Mouse (Mus musculus) retina, postnatal 7 days (tissue): ENCODE results near the gene Ube2u.
"Not testable (repeated sequence)": the region's sequence is repeated elsewhere in the genome, so short reads cannot be mapped to it uniquely, and the experiment has no call there.

Experiments used
- DNase-seq: peaks from one replicate; pipeline ENCODE4 v3.0.0-alpha.2; 2012; ENCODE audit warnings: low read depth, low spot score

The Ube2u gene

DNA sequence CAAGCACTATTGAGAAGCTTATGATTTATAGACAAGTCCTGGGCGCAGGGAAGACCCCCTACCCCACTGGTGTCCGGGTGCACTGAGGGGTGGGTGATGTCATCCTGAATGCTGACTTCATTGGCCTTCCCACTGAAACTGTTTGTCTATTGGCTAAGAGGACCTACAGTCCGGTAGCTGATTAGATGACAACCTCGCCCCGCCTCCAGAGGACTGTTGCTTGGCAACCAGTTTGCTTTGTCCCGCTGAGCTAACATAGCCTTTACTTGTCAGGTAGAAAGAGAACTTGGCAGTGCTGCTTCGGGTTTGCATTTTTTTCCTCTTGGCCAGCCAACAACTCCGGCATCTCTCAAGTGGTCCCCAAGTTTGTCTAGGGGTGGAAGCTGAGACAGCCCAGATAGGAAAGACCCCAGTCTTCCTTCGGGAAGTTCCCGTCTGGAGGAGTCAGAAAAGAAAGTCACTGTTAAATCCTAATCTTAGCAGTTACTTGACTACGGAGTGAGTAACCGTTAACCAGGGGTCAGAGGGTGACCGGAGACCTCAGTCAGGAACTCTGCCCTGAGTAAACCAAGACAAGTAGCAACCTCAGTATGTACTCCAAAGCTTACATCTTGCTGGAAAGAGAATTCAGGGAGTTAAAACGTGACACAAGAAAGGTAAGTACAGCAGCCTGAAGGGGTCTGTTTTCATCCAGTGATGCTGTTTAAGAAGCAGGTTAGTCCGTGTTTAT lies at the start of gene Ube2u:
Ube2u (plus strand) TSS at position 258 of the 730 bp plus-strand sequence.
- no peak for DNase-seq

DNA sequence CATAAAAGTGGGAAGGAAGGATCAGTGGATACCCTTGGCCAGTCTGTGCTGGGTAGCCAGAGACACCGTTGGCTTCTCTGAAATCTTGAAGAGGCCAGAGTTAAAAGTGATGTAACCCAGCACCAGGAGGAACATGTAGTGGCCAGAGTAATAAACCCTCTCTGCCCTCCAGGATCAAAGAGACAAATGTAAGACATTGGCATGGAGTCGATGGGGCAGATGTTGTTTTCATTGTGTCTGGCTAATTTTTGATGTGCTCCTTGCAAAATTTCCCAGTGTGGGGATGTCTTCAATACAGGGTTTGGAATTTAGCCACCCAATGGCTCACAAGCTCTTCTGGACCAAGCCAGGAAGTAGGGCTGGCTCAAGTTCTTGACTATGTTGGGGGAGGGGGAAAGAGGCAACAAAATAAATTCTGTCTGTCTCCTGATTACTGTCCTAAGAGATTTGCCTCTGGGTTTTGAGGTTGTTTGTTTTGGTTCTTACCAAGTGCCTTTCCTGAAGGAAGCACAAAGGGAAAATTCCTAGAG lies 49.2 kb upstream of the Ube2u start:
- DNase-seq = no peak

DNA sequence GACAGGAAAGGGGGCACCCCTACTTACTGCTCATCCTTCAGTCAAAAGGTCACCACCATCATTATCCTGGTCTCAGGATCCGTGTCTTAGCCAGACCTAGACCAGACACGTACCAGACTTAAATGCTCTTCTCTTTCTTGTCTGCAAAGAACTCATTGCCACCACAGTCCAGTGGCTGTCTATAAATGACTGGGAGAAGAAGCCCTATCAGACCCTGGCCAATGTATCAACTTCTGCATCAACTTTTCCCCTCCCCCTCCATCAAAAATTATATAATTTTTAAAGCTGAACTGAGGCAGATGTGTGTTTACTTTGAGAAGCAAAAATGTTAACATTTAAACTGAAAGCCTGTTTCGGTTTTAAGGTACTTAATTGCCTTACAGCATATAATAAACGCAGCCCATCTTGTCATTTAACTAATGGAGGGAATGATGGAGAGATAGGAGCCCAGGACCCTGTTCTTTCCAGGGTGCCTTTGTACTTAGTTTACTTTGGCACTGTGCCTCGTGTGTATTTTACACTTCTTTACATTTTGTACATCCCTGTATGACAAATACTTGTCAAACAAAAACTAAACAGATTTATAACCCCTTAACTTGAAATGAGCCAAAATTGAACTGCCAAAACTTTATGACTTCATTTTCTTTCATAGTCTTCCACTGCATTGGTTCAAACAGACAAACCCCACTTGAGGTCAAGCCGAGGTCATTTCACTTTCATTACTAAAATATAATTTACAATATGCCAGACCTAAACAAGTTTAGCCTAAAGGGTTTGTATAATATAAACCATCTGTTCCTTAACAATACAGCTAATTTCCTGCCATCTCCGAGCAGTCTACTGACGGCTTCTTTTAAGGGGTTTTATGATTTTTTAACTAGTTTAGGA lies 43.1 kb upstream of the Ube2u start:
- no peak for DNase-seq

DNA sequence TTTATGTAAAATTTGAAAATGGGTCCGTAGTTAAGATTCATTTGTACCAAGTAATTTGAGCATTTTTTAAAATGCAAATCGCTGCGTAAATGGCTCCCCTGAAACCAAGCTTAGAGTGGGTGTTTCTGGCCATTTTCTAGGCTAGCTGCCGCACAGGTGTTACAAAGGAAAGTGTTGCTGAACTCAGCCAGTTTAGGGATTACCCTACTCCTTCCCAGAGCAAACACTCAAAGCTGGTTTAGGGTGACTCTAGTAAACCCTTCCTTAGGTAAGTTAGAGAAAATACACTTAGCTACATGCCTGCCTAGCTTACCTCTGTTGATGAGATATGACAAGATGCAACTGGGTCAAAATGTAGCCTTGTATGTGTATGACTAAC lies 42.5 kb upstream of the Ube2u start:
- no peak for DNase-seq

DNA sequence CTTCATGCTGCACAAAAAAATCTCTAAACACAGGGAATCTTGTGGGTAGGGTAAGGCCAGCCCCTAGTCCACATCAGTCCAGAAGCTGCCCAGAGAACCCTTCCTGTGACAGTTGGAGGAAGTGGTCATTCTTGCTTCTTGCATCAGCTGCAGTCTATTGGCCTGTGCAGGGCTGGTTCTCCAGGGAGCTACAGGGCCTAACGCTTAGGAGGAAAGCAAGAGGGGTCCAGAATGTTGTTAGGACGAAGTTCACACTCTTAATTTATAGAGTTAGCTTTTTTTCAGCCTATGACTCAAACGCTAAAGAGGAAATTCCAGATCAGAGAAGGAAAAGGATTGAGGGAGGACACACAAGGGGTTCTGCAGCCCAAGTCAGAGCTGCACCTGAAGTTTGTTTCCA lies 31.8 kb upstream of the Ube2u start:
- DNase-seq = no peak

DNA sequence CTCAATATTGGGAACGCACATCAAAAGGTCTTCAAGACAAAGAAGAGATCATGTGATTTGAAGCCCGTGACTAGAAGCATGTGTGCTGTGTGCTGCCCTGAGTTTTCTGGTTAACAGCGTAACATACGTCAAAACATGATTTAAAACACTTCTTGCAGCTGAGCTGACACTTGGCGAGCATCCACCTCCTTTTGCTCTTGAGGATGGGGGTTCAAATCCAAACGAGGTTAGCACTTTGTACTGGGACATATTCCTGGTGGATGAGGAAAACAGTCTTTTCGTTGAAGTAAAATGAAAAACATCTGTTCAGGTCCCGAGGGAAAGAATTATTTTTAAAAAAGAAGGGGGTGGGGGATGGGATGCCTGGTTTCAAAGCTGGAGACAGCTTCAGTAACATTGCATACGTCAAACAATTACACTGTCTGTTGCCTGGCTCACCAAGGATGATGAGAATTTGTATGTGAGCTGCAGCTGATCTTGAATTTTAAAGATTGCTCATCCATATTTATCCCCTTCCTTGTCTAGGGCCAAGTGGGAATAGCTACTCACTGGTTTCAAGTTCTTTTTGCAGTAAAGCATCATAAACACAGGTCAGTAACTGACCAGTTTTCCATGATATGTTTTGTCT lies 16.0 kb upstream of the Ube2u start:
- no peak for DNase-seq

DNA sequence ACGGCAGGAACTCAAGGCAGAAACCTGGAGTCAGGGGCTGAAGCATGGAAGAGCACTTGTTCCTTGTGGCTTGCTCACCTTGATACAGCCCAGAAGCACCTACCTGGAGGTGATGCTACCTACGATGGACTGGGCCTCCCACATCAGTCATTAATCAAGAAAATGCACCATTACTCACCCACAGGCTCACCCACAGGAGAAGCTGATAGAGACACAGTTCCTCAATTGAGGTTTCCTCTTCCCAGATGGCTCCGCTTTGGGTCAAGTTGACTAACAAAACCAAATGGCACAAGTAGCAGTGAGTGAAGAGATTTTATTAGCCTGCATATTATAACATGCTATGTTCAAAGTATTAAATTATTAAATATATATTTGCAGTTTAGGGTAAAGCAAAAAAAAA lies 9.8 kb downstream of the Ube2u start:
- DNase-seq = no peak

DNA sequence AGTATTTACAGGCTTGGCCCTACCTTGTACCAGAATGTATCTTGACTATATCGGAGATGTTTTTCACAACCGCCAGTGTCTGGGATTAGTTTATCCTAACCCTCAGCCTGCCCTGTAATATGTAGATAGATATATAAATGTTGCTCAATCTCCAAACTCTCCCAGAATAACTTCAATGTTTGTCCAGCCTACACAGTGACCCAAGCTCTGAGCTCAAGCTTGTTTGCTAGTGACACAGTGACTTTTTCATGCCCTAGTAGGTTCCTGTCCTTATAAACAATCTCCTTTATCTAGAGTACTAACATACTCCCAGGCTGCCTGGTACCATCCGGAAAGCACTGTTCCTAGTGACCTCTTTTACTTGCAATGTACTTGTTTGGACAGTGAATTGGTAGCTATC lies 16.5 kb downstream of the Ube2u start:
- DNase-seq = no peak

DNA sequence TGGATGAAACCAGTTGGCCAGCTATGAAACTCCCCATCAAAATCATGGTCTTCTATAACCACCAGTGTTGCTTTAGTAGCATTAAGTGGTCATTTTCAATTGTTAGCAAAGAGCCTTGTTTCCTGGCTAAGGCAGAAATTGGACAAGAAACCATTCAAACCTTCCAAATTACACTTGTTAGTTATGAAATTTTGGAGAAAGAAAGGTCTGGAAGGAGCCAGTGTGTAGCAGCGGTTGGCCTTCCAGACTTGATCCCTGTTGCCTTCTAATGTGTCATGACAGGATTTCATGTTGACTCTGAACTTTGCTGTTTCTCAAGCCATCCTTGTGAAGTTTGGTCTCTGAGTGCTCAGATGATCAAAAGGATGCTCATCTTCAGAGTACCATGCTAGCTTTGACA lies 17.9 kb downstream of the Ube2u start:
- no peak for DNase-seq

DNA sequence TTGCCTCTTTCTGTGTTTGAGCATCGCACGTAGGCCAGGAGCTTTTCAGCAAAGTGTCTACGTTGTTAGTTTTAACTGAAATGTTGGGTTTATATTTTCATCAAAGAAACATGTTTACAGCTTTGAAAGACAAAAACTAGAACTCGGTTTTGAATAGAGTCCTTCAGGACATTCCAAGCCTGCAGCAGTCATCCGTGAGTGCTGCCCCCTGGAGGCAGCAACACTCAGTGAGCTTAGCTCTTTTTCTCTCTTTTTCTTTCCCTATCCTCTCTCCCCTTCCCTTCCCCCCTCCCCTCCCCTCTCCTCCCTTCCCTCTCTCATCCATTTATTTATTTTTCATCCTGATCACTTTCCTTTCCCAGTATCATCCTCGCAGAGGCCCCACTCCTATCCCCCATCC lies 19.5 kb downstream of the Ube2u start:
- DNase-seq = no peak

DNA sequence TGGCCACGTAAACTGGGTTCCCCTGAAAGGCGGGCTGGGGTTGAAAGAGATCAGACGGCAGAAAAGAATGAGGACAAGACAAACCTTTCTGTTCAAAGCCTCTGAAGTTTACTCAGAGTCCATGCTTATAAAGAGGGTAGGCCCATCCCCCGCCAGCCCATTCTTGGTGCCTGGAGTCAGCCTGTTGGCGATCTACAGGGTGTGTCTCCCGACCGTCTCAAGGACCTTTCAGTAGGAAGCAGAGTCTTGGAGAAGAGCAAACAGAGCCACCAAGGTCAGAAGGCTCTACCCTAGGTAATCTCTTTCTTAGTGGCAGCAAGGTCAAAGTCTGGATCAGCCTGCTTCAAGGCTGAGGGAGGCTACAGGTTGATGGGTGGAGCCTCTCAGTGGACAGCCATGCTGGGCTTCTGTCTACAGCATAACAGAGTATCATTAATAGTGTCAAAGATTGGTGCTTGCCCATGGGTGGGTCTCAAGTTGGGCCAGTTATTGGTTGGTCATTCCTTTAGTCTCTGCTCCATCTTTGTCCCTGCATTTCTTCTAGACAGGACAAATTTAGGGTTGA lies 20.5 kb downstream of the Ube2u start:
- DNase-seq = not testable (repeated sequence)

DNA sequence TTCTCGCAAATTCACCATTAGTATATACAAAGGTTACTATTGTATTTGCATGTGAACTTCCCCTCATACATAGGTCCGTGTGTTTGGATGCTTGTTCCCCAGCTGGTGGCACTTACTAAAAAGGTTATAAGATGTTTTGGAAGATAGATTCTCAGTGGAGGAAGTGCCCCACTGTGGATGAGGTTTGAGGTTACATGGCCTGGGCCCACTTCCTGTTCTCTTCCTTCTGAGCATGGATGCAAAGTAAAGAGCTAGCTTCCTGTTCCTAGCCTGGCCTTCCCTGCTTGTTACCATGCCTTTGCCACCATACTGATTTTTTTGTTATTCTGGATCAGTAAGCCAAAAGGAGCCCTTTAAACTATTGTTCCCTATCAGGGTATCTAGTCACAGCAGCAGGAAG lies 24.7 kb downstream of the Ube2u start:
- DNase-seq = no peak

DNA sequence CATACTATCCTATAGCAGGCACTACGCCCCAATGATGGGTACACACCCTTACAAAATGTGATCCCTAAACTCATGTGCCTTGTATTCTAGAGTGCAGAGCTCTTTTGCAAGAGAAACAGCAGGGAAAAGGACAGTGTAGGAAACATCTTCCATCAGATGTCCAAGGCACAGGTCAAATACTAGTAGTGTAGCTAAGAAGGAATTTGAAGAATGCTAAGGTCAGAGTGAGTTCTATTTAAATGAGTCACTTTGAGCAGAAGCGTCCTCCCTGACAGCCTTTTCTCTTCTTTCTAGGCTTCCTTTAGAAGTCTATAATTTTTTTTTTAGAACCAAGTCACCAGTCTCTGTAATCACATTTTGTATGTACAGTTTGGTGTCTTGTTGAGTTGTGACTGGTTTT lies 39.0 kb downstream of the Ube2u start:
- DNase-seq = no peak

DNA sequence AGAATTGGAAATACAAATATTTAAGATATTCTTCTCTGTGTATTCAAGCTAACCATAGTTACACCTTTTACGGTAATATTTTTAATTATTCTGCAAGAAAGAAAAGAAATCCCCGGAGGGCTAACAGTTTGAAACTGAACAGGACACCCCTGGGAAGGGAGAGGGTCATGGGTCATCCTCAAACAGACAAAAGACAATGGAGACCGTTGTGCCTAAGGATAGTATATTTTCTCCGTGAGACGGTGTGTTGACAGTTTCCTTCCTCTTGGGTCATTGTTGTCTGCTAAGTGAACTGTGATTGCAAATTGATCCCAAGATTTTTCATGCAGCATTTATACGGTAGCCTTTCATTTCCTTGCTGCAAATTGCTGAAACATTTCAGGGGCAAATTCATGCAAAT lies 43.9 kb downstream of the Ube2u start:
- DNase-seq = no peak

DNA sequence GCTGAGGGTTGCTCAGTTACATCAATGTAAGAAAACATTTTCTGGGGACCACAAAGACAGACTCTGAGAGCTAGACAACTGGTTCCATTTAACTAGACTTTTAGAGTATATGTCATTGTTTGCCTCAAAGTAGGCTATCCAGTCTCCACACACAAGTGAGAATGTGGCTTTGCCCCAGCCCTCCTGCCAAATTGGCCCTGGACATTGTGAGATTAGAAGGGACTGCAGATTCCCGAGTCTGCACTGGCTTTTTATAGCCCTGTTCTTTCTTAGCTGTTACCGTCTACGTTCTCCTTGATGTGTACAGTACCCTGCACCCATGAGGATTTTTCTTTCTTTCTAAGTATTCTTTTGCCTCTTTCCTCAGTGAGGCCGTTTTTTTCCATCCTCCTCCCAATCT lies 46.1 kb downstream of the Ube2u start:
- DNase-seq = no peak

DNA sequence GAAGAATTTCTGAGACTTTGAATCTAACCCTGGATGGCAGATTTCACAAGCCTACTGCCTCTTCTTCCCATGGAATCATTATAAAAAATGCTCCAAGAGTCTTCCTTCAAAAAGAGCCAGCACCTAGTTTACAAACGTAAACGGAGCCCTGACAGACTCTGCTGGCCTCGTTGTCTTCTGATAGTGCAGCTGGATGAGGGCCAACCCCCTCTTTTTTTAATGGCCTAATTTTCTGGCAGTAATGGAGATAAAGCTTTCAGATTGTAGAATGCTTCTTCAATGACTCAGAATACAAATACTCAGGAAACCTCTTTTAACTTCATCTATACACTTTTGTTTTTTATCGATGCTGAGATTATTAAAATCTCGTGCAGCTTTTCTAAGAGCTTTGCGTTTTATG lies 47.6 kb downstream of the Ube2u start:
- DNase-seq = no peak

DNA sequence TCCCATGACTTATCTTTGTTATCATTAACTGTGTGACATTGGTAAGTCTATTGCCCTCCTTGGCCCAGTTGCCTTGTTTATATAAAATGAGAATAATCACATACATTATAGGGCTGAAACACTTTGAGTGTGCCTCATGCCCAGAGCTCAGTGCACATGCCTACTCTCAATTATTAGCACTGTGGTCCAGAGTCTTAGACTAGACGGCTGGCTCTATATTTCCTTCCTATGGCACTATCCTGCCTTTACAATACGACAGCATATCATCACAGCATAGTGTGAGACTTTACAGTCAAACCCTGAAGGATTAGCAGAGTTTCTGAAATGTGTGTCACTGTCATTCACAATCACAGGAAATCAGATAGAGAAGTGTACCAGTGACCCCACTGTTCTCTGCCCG lies 48.4 kb downstream of the Ube2u start:
- no peak for DNase-seq

DNA sequence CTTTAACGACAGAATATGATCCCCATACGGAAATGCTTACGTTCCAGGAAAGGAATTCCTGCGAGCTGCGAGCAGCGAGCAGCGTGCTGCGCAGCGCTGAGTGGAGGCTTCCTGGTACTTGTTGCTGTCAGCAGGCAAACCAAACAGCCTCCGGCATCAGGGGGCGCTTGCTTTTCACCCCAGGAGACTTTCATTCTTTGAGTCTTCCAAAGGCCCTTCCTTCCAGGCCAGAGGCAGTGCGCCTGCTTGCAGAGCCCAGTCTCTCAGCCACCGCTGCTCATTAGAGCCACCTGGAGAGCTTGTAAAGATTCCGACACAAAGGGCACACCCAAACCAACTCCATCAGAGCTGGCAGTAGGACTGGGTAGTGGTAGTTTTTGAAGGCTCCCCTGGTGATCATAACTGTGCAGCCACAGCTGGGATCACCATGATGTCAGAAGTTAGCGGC lies 48.9 kb downstream of the Ube2u start:
- DNase-seq = no peak

DNA sequence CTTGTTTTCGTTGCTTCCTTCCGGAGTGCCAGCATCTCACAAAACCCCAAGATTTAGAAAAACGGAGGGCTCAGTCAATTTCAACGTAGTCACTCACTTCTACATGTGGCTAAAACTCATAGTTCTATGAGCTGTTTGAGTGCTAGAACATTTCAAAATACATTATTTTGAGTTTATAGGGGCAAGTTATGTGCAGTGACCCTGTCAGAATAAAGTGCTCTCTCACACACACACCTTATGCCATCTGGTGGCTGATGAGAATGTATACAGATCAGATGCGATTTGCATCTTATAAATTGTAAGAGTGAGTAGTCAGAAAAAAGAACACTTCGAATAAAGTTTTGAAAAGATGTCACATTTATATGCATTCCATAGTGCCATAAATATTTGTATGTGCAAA lies 55.0 kb downstream of the Ube2u start:
- DNase-seq = no peak

DNA sequence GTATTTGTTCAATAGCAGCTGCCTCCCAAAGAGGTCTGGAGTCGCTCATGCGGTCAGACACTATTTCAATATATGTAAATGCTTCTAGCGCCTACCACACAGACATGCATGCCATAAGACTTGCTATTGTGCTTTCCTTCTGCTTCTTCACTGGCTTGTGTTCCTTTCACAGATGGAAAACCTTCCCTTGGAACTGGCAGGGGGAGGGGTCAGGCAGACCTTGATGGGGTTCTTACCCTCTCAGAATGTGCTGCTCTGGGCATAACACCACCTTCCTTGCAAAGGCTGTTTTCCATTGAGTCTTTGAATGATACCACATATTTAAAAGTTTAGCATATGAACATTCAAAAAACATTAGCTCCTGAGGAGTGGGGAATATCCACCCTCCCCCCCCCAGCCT lies 56.3 kb downstream of the Ube2u start:
- no peak for DNase-seq

DNA sequence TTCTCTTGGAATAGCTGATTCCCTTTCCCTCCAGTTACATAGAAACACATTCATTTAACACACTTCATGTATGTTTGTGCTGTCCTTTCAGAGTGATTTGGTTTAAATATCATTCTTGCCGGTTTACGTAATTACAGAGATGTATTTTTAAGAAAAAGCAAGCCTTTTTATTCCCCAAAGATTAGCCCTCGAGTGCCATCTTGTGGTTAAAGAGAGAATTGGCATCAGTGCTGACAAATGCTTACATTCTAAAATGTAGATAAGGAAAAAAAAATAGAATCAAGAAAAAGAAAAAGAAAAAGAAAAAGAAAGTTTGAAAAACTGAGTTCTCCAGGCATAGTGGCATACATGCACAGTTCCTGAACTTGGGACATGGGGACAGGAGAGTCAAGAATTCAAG lies 59.2 kb downstream of the Ube2u start:
- peak; percentile 66 for DNase-seq

DNA sequence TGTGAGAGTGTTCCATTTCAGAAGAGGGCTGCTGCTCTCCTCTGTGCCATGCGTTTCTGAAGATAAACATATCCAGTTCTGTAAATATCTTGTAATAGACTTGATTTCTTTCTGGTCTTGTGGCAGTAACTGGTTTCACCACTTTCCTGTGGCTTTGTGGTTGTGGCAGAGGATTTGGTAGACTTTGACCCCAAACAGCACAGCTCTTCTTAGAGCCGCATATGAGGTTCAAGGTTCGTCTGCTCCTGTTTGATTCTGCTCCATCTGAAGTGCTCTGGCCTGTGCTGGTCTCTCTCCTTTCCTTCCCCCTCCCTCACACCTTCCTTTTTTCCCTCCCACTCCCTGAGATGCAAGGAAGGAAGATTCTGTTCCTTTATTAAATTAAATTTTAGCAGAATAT lies 60.8 kb downstream of the Ube2u start:
- no peak for DNase-seq
